Mouse (Mus musculus) E14TG2a.4 (cell line): ENCODE results near the gene Stag1.
"Not testable (repeated sequence)": the region's sequence is repeated elsewhere in the genome, so short reads cannot be mapped to it uniquely, and the experiment has no call there.

ENCODE experiments used
- H3K27me3 ChIP-seq: 2 replicates; pipeline ENCODE4 v1.6.1; 2014; ENCODE audit warnings: low read length, control low read depth; ENCODE audit not compliant: insufficient read depth
- H3K36me3 ChIP-seq: 2 replicates; pipeline ENCODE4 v1.6.1; 2014; ENCODE audit warnings: low read length, control low read depth; ENCODE audit not compliant: insufficient read depth
- H3K4me1 ChIP-seq: replicated peaks from 2 replicates; pipeline ENCODE4 v1.6.1; 2014; ENCODE audit warnings: low read depth, low read length, control low read depth
- H3K4me3 ChIP-seq: replicated peaks from 2 replicates; pipeline ENCODE4 v1.5.1; 2014; ENCODE audit warnings: mild to moderate bottlenecking, low read length
- H3K9me3 ChIP-seq: 2 replicates; pipeline ENCODE4 v1.6.1; 2014; ENCODE audit warnings: low read length, control low read depth
- CTCF ChIP-seq: conservative IDR thresholded peaks from 2 replicates; pipeline ENCODE4 v1.5.1; 2014; ENCODE audit warnings: low read length
- NANOG ChIP-seq: IDR thresholded peaks from 2 replicates; pipeline ENCODE4 v1.6.1; 2014; ENCODE audit warnings: borderline replicate concordance, low read length, mixed read lengths
- POU5F1 ChIP-seq: IDR thresholded peaks from 2 replicates; pipeline ENCODE4 v1.6.1; 2014; ENCODE audit warnings: low read length, borderline replicate concordance

Stag1 gene

DNA sequence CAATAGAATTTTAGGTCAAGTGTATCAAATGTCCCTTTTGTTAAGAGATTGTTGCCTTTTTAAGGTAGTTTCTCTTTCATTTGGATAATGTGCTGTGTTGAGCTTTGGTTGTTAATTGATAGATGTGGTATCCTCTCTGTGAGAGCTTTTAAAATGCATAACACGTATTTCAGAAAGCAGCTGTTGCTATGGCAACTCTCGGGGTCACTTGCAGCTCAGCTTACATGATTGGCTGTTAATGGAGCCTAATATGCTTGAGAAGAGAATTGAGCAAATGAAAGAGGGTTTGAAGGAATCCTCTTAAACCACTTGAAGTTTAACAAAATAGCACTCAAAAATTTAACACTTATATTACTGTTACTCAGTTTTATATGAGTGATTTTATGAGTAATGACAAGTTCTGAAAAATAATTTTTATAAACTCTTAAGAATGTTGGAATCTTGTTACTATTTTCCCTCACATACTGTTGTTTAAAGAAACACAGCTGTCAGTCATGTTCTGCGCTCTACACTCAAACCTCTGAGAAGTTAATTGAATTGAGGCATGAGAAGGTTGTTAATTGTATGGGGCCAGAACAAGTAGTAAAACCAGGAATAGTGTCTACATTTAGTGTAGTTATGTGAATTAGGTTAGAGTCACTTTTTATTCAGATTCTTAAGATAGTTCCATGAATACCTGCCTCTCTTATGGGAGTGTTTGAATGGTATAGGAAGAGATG lies 88.3 kb downstream of the Stag1 start:
- H3K36me3 ChIP-seq, result no peaks in the 10 kb centered on the region
- H3K9me3 ChIP-seq, result no peaks in the 10 kb centered on the region
- H3K27me3 ChIP-seq, result no peaks in the 10 kb centered on the region
- no peak overlapping the region for H3K4me3 ChIP-seq
- H3K4me1 ChIP-seq, result peaks cover 4% of the 10 kb centered on the region; the same call in 1 of the 2 replicates
- TF ChIP-seq NANOG (no peak), CTCF (no peak), POU5F1 (no peak)

GRCm38 (mm10) chr9:100689765-100690316 lies 92.2 kb downstream of the Stag1 start:
- TF ChIP-seq NANOG, result no peak
- no peak for TF ChIP-seq POU5F1
- TF ChIP-seq CTCF, result no peak
- Histone ChIP-seq H3K9me3 (no peaks in the 10 kb centered on the region), H3K4me3 (no peak overlapping the region), H3K27me3 (no peaks in the 10 kb centered on the region), H3K36me3 (no peaks in the 10 kb centered on the region), H3K4me1 (peaks cover 4% of the 10 kb centered on the region; the same call in 1 of the 2 replicates)

- Histone ChIP-seq H3K36me3 (no peaks in the 10 kb centered on the region), H3K4me1 (no peaks in the 10 kb centered on the region), H3K9me3 (no peaks in the 10 kb centered on the region), H3K27me3 (no peaks in the 10 kb centered on the region), H3K4me3 (no peak overlapping the region)
- TF ChIP-seq NANOG, result no peak
These were observed 94.6 kb downstream of the Stag1 start for GRCm38 (mm10) chr9:100692239-100692638.

DNA sequence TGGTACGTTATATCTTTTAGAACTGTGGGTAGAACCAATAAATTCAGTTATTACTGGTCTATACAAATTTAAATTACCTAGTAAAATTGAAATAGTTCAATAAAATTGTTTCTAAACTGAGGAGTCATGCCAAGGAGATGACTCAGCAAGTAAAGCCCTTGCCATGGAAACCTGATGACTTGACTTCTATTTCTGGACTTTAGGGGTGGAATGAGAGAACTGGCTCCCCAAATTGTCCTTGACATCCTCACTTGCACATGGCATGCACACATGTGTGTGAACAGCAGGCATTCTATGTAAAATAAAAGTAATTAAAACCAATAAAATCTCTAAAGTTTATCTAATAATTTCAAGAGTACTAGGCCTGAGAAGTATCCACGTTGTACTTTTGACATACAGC lies 98.9 kb downstream of the Stag1 start:
- no peaks in the 10 kb centered on the region for H3K9me3 ChIP-seq
- H3K4me3 ChIP-seq, result no peak overlapping the region
- H3K27me3 ChIP-seq, result no peaks in the 10 kb centered on the region
- H3K36me3 ChIP-seq, result no peaks in the 10 kb centered on the region
- TF ChIP-seq POU5F1 (no peak), NANOG (no peak), CTCF (no peak)
- H3K4me1 ChIP-seq, result no peaks in the 10 kb centered on the region

DNA sequence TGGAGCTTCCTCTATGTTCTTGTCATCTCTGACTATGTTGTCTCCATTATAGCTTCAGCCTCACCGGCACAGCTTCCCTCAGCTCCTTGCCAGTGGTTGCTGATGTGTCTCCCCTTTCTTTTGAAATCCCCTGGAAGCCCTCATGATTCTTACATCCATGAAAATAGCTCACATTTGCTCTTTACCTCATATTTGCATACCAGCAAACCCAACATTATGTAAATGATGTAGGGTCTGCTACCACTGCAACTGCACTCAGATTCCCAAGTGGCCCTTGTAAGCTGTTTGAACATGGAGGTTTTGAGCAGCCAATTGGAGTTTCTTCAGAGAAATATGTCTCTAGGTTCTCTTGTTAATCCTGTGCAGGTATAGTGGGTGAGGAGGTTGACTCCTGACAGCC lies 110.0 kb downstream of the Stag1 start:
- H3K4me1 ChIP-seq, result no peaks in the 10 kb centered on the region
- H3K9me3 ChIP-seq, result no peaks in the 10 kb centered on the region
- no peaks in the 10 kb centered on the region for H3K27me3 ChIP-seq
- TF ChIP-seq NANOG, result no peak
- no peak for TF ChIP-seq POU5F1
- no peak for TF ChIP-seq CTCF
- H3K36me3 ChIP-seq, result no peaks in the 10 kb centered on the region
- H3K4me3 ChIP-seq, result no peak overlapping the region

GRCm38 (mm10) chr9:100711665-100712064 lies 114.1 kb downstream of the Stag1 start:
- Histone ChIP-seq H3K9me3 (no peaks in the 10 kb centered on the region), H3K4me1 (no peaks in the 10 kb centered on the region), H3K27me3 (no peaks in the 10 kb centered on the region), H3K4me3 (no peak overlapping the region), H3K36me3 (no peaks in the 10 kb centered on the region)
- TF ChIP-seq CTCF (no peak), POU5F1 (no peak), NANOG (no peak)

DNA sequence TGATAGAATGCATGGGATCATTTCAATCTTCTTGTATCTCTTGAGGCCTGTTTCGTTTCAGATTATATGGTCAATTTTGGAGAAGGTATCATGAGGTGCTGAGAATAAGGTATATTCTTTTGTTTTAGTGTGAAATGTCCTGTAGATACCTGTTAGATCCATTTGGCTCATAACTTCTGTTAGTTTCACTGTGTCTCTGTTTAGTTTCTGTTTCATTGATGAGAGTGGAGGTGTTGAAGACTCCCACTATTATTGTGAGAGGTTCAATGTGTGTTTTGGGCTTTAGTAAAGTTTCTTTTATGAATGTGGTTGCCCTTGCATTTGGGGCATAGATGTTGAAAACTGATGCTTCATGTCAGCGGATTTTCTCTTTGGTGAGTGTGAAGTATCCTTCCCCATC lies 127.2 kb downstream of the Stag1 start:
- H3K4me3 ChIP-seq, H3K27me3 ChIP-seq, H3K36me3 ChIP-seq, H3K9me3 ChIP-seq, H3K4me1 ChIP-seq: not testable (repeated sequence)

- no peaks in the 10 kb centered on the region for H3K36me3 ChIP-seq
- no peak overlapping the region for H3K4me3 ChIP-seq
- no peak for TF ChIP-seq CTCF
- no peak for TF ChIP-seq POU5F1
- no peak for TF ChIP-seq NANOG
These were observed 134.2 kb downstream of the Stag1 start for GRCm38 (mm10) chr9:100731839-100732238.

GRCm38 (mm10) chr9:100733907-100734440 lies 136.4 kb downstream of the Stag1 start:
- Histone ChIP-seq H3K27me3 (no peaks in the 10 kb centered on the region), H3K9me3 (no peaks in the 10 kb centered on the region), H3K36me3 (0 out of 2 replicates have a peak, but pooled peaks cover 4% of the 10 kb centered on the region), H3K4me1 (peaks cover 22% of the 10 kb centered on the region), H3K4me3 (no peak overlapping the region)
- TF ChIP-seq NANOG (no peak), POU5F1 (no peak), CTCF (no peak)

More at GRCm38 (mm10) chr9:100731839-100732238, 134.2 kb downstream of the Stag1 start:
- no peaks in the 10 kb centered on the region for H3K9me3 ChIP-seq
- peaks cover 22% of the 10 kb centered on the region for H3K4me1 ChIP-seq
- no peaks in the 10 kb centered on the region for H3K27me3 ChIP-seq
